Mouse (Mus musculus): Measurements from ENCODE around the gene Neurod2. TPM values are rescaled to one million over a fixed set of nuclear protein-coding genes. Genes with fewer than 3 reads are reported as not detected.

Gene Neurod2
- polyA plus RNA-seq, 1 experiment from 2014 or later: 72.1 TPM

DNA sequence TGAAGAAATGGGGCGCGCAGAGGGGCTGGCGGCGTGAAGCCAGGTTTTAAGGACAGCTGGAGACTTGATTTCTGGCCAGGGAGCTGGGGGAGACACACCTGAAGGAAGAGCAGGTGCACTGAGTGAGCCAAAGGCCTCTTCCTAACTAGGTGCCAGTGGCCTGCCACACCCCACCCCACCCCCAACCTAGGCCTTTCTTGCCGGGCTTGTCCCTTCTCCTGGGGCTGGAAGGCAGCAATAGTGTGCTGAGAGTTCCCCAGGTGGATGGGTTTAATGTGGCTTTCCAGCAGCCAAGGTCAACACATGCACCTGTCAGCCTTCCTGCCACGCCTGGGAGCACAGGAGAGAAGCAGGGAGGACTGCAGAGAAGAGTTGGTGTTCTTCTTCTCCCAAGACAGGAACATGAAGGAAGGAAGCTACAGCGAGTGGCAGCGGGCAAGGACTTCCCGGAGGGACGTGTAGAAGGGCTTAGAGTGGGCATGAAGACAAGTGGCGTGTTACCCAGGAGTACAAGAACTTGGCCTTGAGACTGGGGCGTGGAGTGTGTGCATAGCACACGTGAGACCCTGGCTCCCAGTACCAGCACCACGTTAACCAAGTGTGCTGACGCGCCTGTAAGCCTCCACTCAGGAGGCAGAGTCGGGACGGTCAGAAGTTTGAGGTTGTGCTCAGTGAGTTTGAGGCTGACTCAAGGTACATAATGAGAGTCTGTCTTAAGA is 23.0 kb upstream of the Neurod2 start:
- Histone ChIP-seq H3K27me3 (peaks cover 80% of the 10 kb centered on the region), H3K4me2 (no peak overlapping the region), H3K9ac (no peak overlapping the region), H3K27ac (no peak overlapping the region), H3K36me3 (ENCODE audit: poor library complexity, severe bottlenecking) (no peaks in the 10 kb centered on the region), H3K4me1 (peaks cover 29% of the 10 kb centered on the region), H3K9me3 (replicated peaks) (no peaks in the 10 kb centered on the region), H3K4me3 (no peak overlapping the region)
- WGBS: 79% methylated on average over 18 of the region's 18 CpGs
- ATAC-seq: no peak

DNA sequence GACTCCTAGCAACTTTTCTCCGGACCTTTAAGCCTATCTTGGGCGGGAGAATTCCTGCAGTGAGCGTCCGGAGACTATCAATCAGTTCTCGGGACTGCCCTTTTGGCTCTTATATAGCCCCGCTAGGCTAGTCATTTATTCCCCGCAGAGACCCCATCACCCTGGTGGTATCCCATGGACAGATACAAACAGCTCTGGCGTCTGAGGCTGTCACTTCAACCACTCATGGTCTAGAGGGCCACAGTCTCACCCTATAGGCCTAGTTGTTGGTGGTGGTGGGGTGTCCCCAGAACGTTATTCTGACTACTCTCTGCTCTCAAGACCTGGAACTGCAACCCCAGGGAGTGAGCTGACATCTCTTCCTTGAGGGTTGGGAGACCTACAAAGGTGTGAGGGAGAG is 19.9 kb upstream of the Neurod2 start:
- no peak overlapping the region for H3K27ac ChIP-seq
- H3K9me3 ChIP-seq (replicated peaks): no peaks in the 10 kb centered on the region
- 4% methylated on average over 9 of the region's 9 CpGs for WGBS
- peaks cover 94% of the 10 kb centered on the region for H3K27me3 ChIP-seq
- peak overlapping the region; percentile 97 for H3K4me2 ChIP-seq
- ATAC-seq: no peak
- H3K9ac ChIP-seq: no peak overlapping the region; the same call in 1 of the 2 replicates
- H3K4me3 ChIP-seq: peak overlapping the region; percentile 55
- peaks cover 25% of the 10 kb centered on the region for H3K4me1 ChIP-seq
- no peaks in the 10 kb centered on the region for H3K36me3 ChIP-seq (ENCODE audit: poor library complexity, severe bottlenecking)

DNA sequence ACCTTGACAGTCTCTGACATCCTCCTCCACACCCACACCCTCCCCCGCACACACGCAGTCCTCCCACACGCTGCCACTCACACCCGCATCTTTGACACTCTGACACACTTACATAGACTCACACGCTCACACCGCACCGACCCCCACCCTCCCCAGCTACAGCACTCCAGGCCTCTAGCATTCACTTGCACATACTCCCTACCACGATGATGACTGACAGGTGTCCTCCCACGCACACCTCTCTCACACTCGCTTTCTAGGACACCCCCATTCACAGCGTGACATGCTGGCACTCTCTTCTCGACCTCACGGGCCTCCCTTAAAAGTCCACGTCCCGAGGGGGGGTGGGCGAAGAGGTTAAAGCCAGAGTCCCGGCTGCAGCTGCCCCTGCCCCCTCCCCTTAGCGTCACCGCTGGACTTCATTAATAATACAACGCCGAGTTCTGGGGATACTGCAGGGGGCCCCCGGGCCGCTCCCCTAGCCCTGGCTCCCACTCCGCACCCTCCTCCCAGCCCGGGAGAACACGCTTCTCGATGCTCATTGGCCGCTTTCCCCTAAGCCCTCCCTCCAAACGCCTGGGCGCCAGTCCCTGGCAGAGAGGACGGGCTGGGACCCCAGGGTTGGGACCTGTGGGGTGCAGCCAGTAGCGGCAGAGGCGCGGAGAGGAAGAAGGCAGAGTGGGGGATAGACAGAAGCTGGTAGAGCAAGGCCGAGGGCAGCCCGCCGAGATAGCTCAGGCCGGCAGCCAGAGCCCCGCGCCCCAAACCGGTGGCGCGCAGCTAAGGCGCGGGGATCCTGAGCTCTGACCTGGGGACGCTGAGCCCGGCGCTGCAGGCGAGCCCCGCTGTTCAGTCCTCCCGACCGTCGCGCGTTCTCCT is 18.9 kb upstream of the Neurod2 start, which contains the start of gene Ppp1r1b:
TSS of gene Ppp1r1b (plus strand) at position 322 of the 879 bp plus-strand sequence.
- 1% methylated on average over 52 of the region's 55 CpGs for WGBS
- Histone ChIP-seq H3K27ac (no peak within 1 kb of the TSS), H3K9me3 (replicated peaks) (no peaks in the 10 kb centered on the region), H3K4me3 (peak within 1 kb of the TSS; percentile 55), H3K27me3 (peaks cover 91% of the 10 kb centered on the region), H3K4me2 (peak within 1 kb of the TSS; percentile 97), H3K9ac (peak within 1 kb of the TSS; percentile 68), H3K4me1 (peaks cover 25% of the 10 kb centered on the region), H3K36me3 (ENCODE audit: poor library complexity, severe bottlenecking) (no peaks in the 10 kb centered on the region)
- ATAC-seq: peak; percentile 75

DNA sequence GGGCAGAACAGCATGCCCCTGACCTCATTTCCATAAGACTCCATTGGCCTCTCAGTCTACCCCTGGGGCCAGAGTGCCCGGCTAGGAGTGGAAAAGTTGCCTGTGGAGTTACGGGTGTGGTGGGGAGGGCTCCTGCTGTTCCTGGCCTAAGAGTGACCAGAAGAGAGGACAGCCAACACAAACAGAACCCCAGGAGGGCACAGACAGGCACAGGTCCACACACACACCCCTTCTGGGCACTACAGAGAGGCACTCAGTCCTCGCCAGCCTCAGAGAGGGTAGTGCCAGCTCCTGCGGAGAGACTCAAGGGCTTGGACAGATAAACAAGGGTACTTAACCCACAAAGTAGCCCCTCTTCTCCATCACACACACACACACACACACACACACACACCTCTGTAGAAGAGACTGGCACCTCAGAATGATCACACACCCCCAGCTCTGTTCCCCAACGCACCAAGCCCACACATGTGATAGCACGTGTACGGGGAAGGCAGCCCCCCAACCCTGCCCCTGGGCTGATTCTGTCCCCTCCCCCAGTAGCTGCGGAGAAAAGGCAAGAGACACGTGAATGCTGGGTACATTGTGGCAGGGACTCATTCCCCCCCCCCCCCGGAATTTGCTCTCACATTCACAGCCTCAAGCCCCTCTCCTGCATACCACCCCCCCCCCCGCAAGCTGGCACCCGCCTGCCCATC is 18.1 kb upstream of the Neurod2 start:
- Histone ChIP-seq H3K36me3 (ENCODE audit: poor library complexity, severe bottlenecking) (no peaks in the 10 kb centered on the region), H3K27ac (no peak overlapping the region), H3K9me3 (replicated peaks) (no peaks in the 10 kb centered on the region), H3K4me1 (peaks cover 26% of the 10 kb centered on the region), H3K27me3 (peaks cover 83% of the 10 kb centered on the region), H3K4me2 (peak overlapping the region; percentile 97), H3K9ac (no peak overlapping the region), H3K4me3 (peak overlapping the region; percentile 55; the same call in 1 of the 2 replicates)
- under 1% methylated on average over 12 of the region's 12 CpGs for WGBS
- ATAC-seq: peak; percentile 14; the same call in 1 of the 2 replicates

DNA sequence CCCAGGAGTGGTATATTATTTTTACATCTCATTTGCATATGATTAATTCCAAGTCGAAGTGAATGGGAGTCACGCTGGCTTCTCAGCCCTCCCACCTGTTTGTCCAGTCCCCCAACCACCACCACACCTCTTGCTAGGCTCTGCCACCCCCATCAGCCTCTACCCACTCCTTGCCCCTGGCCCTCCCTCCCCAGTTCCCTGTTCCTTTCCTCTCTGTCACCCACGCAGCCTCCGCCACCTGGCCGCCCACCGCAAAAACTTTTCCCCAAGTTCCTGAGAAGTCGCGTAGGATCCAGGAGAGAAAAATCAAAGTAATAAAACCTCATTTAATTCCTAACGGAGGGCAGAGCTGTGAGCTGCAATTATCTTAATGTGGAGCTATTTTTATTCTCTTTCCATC is 16.7 kb upstream of the Neurod2 start:
- ATAC-seq: no peak
- Histone ChIP-seq H3K27ac (no peak overlapping the region), H3K9me3 (replicated peaks) (no peaks in the 10 kb centered on the region), H3K4me3 (no peak overlapping the region), H3K27me3 (peaks cover 82% of the 10 kb centered on the region), H3K4me1 (peaks cover 39% of the 10 kb centered on the region), H3K9ac (no peak overlapping the region), H3K36me3 (ENCODE audit: poor library complexity, severe bottlenecking) (no peaks in the 10 kb centered on the region), H3K4me2 (no peak overlapping the region)
- 7% methylated on average over 9 of the region's 9 CpGs for WGBS

DNA sequence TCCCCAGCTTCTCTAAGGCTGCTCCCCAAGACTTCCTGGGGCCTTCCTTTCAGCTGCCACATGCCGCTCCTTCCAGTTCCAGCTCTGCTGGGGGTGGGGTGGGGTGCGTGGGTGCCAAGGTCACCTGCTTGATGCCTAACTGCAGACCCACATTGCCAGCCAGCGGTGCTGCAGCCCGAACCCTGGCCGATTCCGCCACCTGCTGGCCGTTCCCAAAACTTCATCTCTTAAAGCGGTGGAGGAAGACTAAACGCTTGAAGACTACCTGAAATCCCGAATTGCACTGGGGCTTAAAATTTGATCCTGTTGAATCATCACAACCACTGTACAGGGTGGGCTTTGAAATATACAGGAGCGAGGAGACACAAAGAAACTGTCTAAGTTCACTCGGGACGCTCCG is 15.8 kb upstream of the Neurod2 start:
- no peaks in the 10 kb centered on the region for H3K9me3 ChIP-seq (replicated peaks)
- peaks cover 80% of the 10 kb centered on the region for H3K27me3 ChIP-seq
- H3K9ac ChIP-seq: peak overlapping the region; percentile 26; the same call in 1 of the 2 replicates
- WGBS: 1% methylated on average over 14 of the region's 14 CpGs
- peak overlapping the region; percentile 49 for H3K4me2 ChIP-seq
- no peak; the same call in 1 of the 2 replicates for ATAC-seq
- H3K36me3 ChIP-seq (ENCODE audit: poor library complexity, severe bottlenecking): no peaks in the 10 kb centered on the region
- peaks cover 45% of the 10 kb centered on the region for H3K4me1 ChIP-seq
- H3K27ac ChIP-seq: no peak overlapping the region
- H3K4me3 ChIP-seq: peak overlapping the region; percentile 18; the same call in 1 of the 2 replicates

DNA sequence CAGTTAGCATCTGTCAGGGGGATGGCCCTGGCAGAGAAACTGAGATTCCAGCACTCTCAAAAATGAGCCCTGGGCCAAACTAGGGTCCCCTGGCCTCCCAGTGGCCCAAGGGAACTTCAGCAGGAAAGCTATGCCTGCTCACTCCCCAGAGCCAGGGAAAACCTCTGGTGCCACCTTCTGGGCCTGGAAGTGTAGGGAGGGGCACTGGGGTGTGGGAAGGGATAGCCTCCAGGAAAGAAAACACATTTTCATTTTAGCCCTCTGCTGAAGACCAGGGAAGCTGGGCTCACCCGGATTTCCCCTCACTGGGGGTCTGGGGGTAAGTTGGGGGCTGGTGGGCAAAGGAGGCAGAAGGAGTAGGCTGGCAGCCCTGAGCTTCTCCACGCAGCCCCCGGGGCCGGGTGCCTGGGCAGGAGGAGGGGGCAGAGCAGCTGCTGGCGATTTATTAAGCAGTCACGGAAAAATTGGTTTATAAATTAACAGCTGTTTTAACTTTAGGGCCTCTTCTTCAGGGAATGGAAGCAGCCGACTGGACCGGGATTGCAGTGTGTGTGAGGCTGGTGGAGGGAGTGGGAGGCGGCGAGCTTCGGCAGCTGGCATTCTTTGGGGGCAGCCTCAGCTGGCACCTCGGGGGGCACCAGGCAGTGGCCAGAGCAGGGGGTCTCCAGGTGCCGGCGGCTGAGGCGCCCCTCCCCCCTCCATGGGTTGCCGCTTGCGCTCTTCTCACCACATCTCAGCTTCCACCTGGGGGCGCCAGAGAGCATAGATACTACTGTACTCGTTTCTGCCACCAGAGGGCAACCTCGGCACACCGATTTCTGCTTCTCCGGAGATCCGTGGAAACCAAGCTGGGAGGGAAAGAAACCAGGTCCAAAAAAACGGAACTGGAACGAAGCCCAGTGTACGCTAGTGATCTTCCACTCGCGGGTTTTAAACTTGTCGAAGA is 12.8 kb upstream of the Neurod2 start:
- WGBS: under 1% methylated on average over 29 of the region's 29 CpGs
- H3K4me1 ChIP-seq: peaks cover 56% of the 10 kb centered on the region
- peaks cover 75% of the 10 kb centered on the region for H3K27me3 ChIP-seq
- peak overlapping the region; percentile 48 for H3K27ac ChIP-seq
- peak overlapping the region; percentile 48 for H3K9ac ChIP-seq
- H3K4me2 ChIP-seq: peak overlapping the region; percentile 62
- peak overlapping the region; percentile 31 for H3K4me3 ChIP-seq
- no peaks in the 10 kb centered on the region for H3K9me3 ChIP-seq (replicated peaks)
- no peaks in the 10 kb centered on the region for H3K36me3 ChIP-seq (ENCODE audit: poor library complexity, severe bottlenecking)
- ATAC-seq: peak; percentile 42

DNA sequence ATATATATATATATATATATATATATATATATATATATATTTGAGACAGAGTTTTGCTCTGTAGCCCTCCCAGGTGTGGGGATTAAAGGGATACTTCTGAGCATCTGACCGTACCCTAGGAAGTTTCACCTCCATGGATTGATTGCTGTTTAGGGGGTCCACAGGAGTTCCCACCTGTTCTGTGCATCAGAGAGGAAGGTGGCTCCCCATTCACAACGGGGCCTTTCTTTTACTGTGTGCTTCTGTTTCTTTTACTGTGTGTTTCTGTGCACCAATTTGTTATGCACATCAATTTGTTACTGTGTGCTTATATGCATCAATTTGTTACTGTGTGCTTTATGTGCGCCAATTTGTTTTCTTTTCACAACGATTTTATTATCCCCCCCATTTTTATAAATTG is 11.7 kb upstream of the Neurod2 start:
- Histone ChIP-seq H3K9me3 (replicated peaks) (no peaks in the 10 kb centered on the region), H3K36me3 (ENCODE audit: poor library complexity, severe bottlenecking) (no peaks in the 10 kb centered on the region), H3K4me3 (no peak overlapping the region), H3K4me2 (no peak overlapping the region), H3K27me3 (peaks cover 75% of the 10 kb centered on the region), H3K9ac (no peak overlapping the region), H3K27ac (no peak overlapping the region), H3K4me1 (peaks cover 62% of the 10 kb centered on the region)
- ATAC-seq: no peak
- WGBS: 64% methylated on average over 4 of the region's 4 CpGs

DNA sequence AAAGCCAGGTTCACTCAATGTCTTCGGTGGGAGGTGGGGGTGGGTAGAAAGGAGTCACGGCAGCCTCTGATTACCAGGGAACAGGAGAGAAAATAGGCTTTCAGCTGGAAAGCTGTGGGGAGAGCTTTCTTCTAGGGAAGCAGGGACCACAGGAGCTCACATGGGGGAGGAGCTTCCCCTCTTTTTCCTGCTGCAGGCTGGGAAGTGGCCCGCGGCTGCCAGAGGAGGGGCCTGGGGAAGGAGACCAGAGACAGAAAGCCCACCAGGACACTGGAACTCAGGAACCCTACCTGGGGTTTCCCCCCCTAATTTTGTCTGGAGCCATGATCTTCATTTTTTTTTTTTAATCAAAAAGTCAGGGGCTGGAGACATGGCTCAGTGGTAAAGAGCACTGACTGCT is 11.1 kb upstream of the Neurod2 start:
- 3% methylated on average over 4 of the region's 4 CpGs for WGBS
- no peak overlapping the region for H3K4me2 ChIP-seq
- H3K9ac ChIP-seq: no peak overlapping the region
- peaks cover 76% of the 10 kb centered on the region for H3K27me3 ChIP-seq
- H3K36me3 ChIP-seq (ENCODE audit: poor library complexity, severe bottlenecking): no peaks in the 10 kb centered on the region
- no peak overlapping the region for H3K4me3 ChIP-seq
- peak overlapping the region; percentile 99 for H3K27ac ChIP-seq
- peaks cover 64% of the 10 kb centered on the region for H3K4me1 ChIP-seq
- no peaks in the 10 kb centered on the region for H3K9me3 ChIP-seq (replicated peaks)
- no peak for ATAC-seq

DNA sequence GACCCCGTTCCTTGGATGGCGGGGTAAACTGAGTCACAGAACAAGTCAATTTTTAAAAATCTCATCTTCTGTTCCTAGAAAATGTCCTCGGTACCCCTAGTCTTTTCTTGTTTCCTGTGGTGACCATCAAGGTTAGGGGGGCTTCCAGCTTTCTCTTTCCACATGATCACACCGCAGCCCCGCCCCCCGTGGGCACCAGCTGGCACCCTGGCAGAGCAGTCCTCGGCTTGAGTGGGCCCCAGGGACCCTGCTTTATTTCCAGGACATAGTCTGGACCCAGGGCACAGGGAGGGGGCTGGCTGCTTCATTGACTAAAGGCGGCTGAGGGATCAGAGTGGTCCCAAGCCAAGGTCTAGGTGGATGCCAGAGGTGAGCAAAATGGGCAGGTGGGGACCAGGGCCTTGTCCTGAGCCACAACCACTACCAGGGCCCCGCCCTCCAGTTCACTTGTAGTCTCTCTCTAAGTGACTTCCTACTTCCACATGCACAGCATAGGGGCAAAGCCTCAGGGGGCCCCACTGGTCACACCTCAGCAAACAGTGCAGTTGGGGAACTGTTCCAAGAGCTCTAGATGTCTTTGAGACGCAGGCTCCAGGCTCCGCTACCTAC is 10.3 kb upstream of the Neurod2 start:
- Histone ChIP-seq H3K4me2 (peak overlapping the region; percentile 87), H3K4me1 (peaks cover 66% of the 10 kb centered on the region), H3K9me3 (replicated peaks) (no peaks in the 10 kb centered on the region), H3K4me3 (peak overlapping the region; percentile 46), H3K36me3 (ENCODE audit: poor library complexity, severe bottlenecking) (no peaks in the 10 kb centered on the region), H3K27me3 (peaks cover 79% of the 10 kb centered on the region), H3K27ac (peak overlapping the region; percentile 99), H3K9ac (peak overlapping the region; percentile 79)
- 0 out of 2 replicates have a peak, but pooled peaks have one; percentile 6 for ATAC-seq
- 7% methylated on average over 11 of the region's 11 CpGs for WGBS
